ENCODE assay signal across 19 mouse cellular contexts in the genomic region with DNA sequence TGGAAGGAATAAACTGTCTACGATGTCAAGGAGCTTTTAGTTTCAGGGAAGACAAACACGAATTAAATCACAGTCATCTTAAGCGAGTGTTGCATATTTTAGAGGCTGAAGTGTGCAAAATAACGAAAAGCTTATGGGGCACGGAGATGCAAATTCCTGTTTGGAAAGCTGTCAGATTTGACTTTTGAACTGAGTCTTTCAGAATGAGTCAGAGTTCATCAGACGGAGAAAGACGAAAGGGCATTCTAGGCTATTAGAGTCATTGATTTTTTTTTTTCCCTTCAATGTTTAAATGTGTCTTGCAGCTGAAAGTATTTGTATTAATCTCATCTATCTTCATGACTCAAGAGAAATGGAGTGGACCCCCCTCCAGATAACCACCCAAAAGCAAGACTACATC.
"Had no signal": no experiment of that assay in that cellular context is flagged by ENCODE, and none has a peak within 500 bp of the region (broad histone marks: within the 10 kb centered on the region; RNA-seq: fewer than 3 reads in every experiment).

No protein-coding gene starts in this region.

- H3K9me3 ChIP-seq: lung, embryonic 15.5 days; megakaryocyte, embryonic 14.5 days; midbrain, embryonic 13.5 days; midbrain, embryonic 15.5 days; neural tube, embryonic 13.5 days; neural tube, embryonic 15.5 days; stomach, embryonic 15.5 days had no signal

- H3K4me2 ChIP-seq: lung, embryonic 15.5 days; midbrain, embryonic 11.5 days; midbrain, embryonic 13.5 days; midbrain, embryonic 15.5 days; neural tube, embryonic 13.5 days; neural tube, embryonic 15.5 days; stomach, embryonic 15.5 days had no signal

- H3K36me3 ChIP-seq: lung, embryonic 15.5 days; midbrain, embryonic 13.5 days; midbrain, embryonic 15.5 days; neural tube, embryonic 13.5 days; neural tube, embryonic 15.5 days; stomach, embryonic 15.5 days had no signal

- ATAC-seq: lung, postnatal 0 days; midbrain, embryonic 13.5 days; midbrain, embryonic 15.5 days had no signal

- H3K9ac ChIP-seq: lung, embryonic 15.5 days; midbrain, embryonic 13.5 days; midbrain, embryonic 15.5 days; neural tube, embryonic 13.5 days; neural tube, embryonic 15.5 days; stomach, embryonic 15.5 days had no signal

- DNase-seq: lung, adult 2 months; lung, postnatal 14 days; lung, postnatal 36 days; retina, postnatal 1 day; thymus, adult 2 months; thymus, postnatal 25 days; thymus, postnatal 4 days had no signal

- H3K4me1 ChIP-seq: lung, embryonic 15.5 days; midbrain, embryonic 13.5 days; midbrain, embryonic 15.5 days; neural tube, embryonic 15.5 days had no signal

- H3K27me3 ChIP-seq: megakaryocyte, embryonic 14.5 days; midbrain, embryonic 13.5 days; midbrain, embryonic 15.5 days; neural tube, embryonic 13.5 days; neural tube, embryonic 15.5 days; stomach, embryonic 15.5 days had no signal

- H3K27ac ChIP-seq: lung, embryonic 15.5 days; macrophage; midbrain, embryonic 13.5 days; midbrain, embryonic 15.5 days; neural tube, embryonic 13.5 days; neural tube, embryonic 15.5 days; stomach, embryonic 15.5 days; stomach, postnatal 0 days had no signal

- H3K4me3 ChIP-seq: lung, embryonic 15.5 days; megakaryocyte, embryonic 14.5 days; midbrain, embryonic 13.5 days; midbrain, embryonic 15.5 days; myocyte; neural tube, embryonic 13.5 days; neural tube, embryonic 15.5 days; stomach, embryonic 15.5 days had no signal
